Mouse (Mus musculus): Measurements from ENCODE around the gene Gm10944.

Gene Gm10944

DNA sequence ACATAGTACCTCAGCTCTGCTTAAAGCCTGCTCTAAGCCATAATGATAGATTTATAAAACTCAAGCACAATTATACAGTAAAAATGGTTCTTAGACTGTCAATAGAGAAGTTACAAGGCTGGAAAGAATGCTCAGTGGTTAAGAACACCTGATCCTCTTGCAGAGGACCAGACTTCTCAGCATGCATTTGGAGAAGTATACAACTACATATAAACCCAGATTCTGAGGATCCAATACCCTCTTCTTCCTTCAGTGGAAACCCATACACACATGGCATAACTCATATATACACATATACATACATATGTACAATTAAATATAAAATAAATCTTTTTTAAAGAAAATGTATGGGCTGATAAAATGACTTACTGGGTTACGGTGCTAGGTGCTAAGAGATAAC, at the start of gene Gm10944:
Gm10944 (plus strand) TSS at position 301 of the 400 bp plus-strand sequence.
- no peak for DNase-seq (ENCODE audit: low read depth, low spot score)

DNA sequence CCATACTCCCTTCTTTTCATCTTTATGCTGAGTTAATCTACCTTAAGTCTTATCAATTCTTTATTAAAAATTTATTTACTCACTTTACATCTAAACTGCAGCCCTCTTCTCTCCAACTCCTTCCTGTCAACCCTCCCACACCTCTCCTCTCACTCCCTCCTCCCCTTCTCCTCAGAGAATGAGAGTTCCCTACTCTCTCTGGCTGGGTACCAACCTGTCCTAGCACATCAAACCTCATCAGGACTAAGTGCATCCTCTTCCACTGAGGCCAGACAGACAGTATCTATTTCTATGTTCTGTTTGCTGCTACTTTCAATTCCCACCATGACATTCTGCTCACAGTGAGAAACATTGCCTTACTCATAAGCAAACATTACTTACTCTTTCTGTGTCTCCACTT, 25.2 kb upstream of the Gm10944 start:
- no peak for DNase-seq (ENCODE audit: low read depth, low spot score)

DNA sequence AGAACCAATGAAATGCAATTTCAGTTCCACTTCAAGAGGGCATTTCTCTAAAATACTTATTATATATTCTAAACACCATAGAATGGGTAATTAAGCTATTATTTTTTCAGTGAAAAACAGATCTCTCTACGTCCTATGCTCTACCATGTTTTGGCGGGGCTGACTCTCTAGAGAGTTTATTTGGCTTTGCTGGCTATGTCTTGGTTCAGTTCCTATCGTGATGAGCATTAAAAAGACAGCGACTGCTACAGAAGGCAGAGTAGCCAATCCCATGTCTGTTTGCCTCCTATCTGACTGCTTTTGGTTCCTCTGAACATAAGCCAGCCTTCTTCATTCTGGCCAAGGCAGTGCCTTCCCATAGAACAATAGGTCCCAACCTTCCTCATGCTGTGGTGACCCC, 24.5 kb upstream of the Gm10944 start:
- DNase-seq (ENCODE audit: low read depth, low spot score) = no peak

DNA sequence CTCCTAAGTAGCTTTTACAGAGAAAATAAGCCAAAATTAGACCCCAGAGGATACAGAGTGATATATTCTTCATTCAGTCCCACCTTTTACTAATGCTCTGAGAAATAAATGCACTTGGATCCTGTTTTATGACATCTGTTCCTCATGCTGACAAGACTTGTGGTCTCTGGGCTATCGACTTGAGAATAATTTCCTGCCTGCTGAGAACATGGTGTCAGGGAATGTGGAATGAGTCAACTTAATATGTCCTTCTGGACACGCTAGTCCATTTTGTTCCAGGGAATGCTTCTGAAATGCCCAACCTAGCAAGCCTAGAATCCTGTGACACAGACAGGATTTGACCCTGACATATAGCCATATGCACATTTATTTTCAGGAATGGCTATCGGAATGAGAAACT, 22.0 kb upstream of the Gm10944 start:
- no peak for DNase-seq (ENCODE audit: low read depth, low spot score)

DNA sequence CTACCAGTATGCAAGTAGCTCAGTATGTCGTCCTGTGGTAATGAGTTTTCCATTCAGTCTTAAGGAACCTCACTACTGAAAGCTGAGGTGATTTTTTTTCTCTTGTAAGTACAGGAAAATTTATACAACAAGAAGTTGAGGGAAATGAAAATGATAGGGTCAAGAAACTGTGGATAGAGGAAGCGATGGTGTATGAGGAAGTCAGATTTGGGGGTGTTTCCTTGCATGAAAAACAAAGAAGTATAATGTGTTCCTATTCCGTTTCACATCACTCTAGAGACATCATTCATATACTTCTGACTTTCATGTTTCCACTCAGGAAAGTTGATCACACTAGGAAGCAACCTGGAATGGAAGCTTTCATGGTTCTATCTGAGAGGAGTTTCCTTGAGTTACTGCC, 21.2 kb upstream of the Gm10944 start:
- DNase-seq (ENCODE audit: low read depth, low spot score) = no peak

DNA sequence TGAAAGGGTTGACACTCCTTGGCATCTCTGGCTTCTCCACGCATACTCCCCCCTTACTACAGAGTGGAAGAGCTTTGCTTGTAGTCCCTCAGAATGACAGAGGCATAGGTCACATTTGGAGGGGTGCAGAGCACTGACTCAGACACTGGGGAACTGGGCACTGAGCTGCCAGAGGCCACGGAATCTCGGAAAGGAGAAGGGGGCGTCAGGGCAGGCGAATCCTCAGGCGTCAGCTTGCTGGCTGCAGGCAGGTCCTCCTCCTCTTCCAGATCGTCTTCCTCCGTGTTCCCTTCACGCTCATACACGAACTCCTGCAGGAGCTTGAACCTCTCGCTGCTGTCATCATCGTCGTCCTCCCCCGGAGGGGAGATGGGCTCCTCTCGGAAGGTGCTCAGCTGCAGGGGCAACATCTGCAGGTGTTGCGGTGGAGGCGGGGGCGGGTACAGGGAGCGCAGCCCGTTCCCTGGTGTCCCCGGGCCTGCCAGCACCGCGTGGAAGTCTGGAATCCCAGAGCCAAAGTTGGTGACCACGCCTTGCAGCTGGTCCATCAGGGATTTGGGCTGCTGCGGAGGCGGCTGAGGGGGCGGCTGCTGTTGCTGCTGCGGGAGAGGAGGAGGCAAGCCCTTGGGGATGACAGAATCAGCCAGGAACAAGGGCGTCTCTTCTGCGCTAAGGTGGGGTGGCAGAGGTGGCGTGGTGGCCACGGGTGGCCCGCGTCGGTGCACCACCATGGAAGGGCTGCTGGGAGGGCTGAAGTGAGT, 7.9 kb downstream of the Gm10944 start:
- peak; percentile 35 for DNase-seq (ENCODE audit: low read depth, low spot score)

DNA sequence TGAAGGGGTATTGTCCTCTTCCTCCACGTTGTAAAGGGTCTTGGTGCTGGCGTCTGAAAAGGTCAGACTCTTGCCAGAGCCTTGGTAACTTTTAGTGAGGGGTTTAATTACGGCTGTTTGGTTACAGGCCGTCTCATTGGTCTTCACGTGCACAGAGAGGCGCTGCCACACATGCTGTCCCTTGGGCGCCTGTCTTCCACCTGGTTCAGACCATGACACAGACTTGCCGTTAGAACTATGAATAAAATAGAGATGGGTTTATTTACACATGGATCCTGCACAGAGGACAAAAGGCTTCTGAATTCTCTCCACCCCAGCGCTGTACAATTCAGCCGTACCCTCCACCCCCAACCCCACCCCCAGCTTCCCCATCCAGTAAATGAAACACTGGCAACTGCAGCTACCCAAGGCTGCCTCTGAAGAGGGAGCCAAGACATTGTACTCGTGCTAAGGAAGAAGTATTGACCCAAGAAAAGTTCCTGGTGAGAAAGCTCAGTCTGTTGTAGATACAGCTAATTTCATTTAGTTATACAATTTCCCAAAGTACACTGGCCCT, 8.6 kb downstream of the Gm10944 start:
- peak; percentile 5 for DNase-seq (ENCODE audit: low read depth, low spot score)

DNA sequence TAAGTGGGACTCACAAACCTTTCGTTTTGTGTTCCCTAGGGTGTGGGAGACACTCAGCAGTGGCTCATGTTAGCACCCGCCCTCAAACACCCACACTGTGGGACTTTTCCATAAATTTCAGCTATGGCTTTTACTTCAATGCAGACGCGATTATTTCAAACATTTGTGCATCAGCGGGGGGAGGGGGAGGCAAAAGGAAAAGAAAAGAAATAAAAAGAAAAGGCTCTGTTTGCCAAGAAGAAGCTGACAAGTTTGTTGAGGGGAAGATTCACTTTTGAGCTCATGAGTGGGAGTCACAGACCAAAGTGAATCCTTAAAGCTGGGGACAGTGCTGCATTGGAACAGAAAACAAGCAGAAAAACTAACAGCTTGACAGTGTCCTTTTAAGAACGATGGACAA, 16.3 kb downstream of the Gm10944 start:
- no peak for DNase-seq (ENCODE audit: low read depth, low spot score)

DNA sequence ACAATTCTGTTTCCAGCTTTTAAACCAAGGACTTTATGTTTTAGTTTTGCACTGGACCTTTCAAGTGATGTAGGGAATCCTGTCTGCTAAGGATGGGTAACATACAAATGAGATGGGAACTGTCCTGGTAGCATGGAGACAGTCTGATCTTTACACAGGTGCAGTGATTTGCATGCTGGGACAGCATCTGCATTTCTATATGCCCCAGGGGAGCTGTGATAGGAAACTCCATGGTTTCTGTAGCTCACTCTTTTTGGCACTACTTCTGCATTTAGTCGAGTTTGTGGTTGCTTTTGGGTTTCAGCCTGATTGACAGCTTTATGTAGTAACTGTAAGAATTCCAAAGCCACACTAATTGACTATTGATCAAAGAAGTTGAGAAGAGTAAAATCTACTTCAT, 19.8 kb downstream of the Gm10944 start:
- no peak for DNase-seq (ENCODE audit: low read depth, low spot score)

DNA sequence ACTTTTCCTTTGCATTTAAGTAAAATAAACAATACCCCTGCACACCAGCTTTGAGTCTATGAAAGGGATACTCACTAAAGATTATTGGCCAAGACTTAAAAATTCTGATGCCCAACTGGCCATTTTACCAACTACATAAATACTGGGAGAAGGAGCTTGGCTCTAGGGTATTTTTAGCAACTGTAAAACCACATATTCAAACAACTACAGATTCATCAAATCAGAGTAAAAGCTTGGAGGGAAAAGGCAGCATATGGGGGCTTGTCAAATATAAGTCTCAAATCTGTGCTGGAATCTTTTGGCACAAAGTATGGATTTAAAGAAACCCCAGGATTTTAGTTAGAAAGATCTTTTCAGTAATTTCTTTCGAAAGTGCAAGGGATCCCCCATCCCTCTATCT, 20.2 kb downstream of the Gm10944 start:
- DNase-seq (ENCODE audit: low read depth, low spot score) = no peak

DNA sequence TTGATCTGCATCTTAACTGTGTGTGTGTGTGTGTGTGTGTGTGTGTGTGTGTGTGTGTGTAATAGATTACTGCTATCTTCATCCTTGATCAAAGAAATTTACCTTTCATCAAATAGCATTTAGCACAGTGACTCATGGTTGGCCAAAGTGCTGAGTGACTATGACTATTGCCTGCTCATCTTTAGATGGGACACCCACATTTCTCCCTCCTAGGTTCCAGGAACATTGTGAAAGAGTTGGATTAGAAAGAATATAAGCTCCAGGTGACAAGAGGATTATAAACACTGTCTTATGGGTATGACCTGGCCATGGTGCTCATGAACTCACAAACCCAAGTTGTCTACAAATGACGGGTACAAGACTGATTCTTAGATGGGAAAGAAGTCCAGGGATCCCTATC, 26.9 kb downstream of the Gm10944 start:
- DNase-seq (ENCODE audit: low read depth, low spot score) = no peak

DNA sequence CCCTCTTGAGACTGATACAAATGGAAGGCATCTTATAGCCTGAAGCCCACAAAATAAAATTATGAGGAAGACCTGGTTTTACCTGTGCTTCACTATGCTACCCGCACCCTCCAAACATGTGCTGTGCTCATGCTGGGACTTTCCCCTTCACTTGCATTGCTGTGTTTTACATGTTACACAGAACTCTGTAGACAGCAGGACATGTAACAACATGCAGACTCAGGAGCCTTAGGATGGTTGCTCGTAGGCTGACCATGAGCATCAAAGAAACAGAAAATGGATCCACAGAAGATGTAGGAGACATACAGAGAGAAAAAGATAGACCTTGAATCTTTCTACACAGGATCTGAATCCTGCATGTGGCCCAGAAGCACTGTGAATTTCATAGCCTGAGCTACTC, 29.2 kb downstream of the Gm10944 start:
- no peak for DNase-seq (ENCODE audit: low read depth, low spot score)

DNA sequence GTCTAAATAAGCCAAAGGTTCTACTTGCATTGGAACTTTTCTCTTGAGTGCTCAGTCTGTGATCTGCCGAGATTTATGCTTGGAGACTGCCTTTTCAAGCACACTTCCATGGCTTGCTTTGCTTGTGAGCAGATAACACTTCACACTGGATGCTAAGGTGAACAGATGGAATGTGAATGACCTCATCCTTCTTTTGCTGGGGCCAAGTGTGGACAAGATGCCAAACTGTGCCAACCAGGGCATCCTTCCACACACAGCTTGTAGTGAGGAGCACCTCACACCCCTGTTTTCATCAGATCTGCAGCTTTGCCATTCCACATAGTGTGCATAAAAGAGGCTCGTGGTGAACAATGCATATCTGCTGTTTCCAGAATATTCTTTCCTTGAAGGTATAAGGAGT, 29.7 kb downstream of the Gm10944 start:
- DNase-seq (ENCODE audit: low read depth, low spot score) = no peak

DNA sequence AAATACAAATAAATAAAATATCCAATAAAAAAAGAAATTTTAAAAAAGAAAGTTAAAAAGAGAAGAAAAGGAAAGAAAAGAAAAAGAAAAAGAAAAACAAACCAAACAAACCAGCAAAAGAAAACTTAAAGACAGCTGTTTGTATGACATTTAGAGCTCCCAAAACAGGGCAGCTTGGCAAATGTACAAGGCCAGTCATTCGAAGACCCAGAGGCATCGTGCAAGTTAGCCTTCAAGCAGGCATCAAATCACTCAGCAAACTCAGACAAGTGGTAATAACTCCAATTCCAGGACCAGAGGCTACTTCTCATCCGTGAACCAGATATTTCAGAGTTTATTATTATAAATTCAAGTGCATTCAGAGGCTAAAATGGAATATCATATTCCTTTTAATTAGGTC, 45.4 kb downstream of the Gm10944 start:
- DNase-seq (ENCODE audit: low read depth, low spot score) = no peak

All from ZHBTc4 (cell line).